Mouse (Mus musculus) mouse trophoblast stem cell (cell line): Measurements from ENCODE around the gene Rnf10.
"Not testable (repeated sequence)": the region's sequence is repeated elsewhere in the genome, so short reads cannot be mapped to it uniquely, and the experiment has no call there.

Source experiments
- in situ Hi-C, 2 experiments: fragments of 300-500 bp; cut with MseI, MboI; formaldehyde crosslinking; loops; 2 replicates in 1 of 2; 3 replicates in 1 of 2; pipeline ENCODE4 v1.15.1; 2025

Gene Rnf10

DNA sequence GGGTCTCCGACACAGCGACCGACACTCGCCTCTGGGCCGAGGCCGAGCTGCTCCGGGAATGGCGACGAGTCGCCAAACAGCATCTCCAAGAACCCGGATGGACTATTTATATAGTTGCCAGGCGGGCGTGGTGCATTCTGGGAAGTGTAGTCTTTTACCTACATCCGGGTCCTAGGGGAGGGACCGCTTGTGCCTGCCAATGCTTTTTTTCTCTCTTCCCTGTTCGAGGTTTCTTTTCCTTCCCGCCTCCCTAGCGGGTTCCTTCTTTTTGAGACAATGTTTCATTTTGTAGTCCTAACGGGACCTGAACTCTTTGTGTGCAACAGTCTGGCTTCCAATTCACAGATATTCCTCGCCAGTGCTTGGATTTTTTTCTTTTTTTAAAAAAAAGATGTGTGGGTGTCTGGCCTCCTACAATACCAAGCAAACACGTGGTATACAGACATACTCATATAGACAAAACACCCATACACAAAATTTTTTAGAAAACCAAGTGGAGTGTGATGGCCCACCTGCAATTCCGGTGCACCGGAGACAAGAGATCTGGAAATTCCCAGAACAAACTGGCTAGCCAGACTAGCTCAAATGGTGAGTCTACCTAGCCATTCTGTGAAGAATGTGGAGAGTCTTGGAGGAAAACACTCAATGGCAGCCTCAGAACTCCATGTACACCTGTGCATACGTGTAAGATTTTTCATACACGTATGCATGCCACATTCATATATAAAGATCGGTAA is at the start of gene Rnf10:
Rnf10 (minus strand) TSS at position 87 of the 737 bp plus-strand sequence.
- in situ Hi-C loops: no loop called here

DNA sequence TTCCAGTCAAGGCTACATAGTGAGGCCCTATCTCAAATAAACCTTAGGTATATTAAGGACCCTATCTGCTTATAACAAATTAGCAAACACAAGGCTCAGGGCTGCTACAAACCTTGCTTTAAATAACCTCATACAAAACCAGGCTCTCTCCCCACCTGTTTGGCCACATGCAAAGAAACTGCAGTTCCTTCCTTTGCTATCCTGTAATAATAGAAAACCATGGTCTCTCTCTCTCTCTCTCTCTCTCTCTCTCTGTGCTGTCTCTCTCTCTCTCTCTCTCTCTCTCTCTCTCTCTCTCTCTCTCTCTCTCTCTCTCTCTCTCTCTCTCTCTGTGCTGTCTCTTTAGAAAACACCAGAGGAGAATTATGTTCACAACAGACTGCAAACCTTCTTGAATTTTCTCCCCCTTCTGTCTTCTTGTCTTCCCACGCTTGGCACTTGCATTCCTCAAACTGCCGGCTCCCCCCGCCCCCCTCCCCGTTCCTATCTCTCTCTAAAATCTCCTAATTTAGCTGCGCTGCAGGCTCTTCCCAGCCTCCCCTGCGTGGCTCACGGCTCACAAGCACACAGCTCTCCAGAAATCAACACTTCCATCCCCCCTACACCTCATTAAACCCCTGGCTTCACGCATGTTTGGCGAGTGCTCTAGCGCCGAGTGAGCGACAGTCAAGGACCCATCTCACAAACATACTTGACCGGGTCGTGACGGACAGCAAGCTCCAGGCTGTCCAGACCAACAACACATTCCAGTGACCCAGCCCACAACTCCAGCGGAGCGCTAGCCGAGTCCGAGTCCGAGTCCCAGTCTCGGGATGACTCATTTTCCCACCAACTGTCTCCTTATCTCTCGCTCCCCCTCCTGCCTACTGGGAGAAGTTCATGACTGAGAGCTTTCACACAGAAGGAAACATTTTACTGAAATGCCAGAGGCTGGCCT is 46.6 kb upstream of the Rnf10 start:
- in situ Hi-C loops: no loop called here

DNA sequence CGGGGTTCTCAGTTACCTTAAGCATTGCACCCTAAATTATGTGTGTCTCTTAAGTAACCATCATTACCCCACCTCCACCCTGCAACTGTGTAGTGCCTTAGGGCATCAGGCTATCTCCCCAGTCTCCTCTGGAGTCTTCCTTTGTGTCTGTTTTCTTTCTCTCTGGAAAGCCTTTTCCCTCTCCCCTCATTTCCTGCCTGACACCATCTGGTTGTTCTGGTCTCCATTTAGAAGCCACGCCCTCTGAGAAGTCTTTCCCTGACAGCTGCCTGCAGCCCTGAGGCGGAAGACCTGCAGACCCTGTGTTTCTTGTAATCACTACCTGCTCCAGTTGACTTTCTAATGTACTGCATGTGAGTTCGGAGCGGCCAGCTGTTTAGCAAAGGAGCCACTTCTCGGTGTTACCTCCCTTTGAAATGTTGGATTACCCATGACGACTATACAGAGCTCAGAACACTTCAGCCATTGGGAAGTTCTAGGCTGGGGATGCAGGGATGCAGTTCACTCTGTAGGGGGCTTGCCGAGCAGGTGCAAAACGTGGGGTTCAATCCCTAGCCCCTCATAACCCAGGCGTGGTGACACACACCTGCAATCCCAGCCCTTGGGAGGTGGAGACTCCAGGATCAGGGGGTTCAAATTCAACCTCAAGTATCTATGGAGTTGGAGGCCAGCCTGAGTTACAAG is 45.1 kb upstream of the Rnf10 start:
- in situ Hi-C loops: no loop called here

DNA sequence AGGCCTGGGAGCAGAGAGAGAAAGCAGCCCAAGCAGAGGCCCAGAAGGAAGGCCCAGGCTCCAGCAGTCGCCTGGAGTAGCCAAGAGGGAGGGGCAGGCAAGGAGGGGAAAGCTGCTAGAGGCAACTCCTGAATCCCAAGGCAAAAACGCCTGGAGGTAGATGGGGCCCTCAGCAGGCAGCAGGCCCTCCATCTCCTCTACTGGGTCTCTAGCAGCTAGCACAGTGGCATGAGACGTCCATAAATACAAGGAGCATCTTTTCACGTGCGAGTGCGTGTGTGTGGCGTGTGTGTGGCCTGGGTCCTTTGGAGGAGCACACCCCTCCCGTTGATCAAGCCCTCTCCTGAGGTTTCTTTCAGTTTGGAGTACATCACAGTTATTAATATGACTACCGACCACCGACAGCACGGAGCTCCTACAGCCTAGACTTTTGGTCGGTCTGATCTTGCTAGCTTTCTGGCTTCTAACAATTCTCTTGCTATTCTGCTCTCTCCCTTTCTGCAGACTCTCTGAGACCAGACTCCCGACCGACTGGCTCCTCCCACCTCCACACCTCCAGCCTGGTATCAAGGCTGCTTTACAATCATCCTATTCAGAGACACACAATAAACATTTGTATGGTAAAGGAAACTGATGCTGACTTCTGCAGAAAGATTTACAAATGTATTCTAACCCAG is 44.4 kb upstream of the Rnf10 start:
- in situ Hi-C loops: no loop called here

DNA sequence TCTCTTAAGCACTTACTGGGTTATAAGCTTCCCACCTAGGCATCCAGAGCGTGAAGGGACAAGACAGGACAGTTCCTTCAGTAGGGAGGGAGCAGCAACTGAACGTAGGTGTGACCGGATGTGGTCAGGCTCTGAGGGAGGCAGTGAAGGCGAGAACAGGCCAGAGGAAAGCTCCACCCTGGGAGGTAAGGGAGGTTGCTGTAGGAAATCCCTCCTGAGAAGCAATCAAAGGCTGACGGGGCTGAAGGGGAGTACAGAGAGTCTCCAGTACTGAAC is 40.9 kb upstream of the Rnf10 start:
- in situ Hi-C loops: no loop called here

DNA sequence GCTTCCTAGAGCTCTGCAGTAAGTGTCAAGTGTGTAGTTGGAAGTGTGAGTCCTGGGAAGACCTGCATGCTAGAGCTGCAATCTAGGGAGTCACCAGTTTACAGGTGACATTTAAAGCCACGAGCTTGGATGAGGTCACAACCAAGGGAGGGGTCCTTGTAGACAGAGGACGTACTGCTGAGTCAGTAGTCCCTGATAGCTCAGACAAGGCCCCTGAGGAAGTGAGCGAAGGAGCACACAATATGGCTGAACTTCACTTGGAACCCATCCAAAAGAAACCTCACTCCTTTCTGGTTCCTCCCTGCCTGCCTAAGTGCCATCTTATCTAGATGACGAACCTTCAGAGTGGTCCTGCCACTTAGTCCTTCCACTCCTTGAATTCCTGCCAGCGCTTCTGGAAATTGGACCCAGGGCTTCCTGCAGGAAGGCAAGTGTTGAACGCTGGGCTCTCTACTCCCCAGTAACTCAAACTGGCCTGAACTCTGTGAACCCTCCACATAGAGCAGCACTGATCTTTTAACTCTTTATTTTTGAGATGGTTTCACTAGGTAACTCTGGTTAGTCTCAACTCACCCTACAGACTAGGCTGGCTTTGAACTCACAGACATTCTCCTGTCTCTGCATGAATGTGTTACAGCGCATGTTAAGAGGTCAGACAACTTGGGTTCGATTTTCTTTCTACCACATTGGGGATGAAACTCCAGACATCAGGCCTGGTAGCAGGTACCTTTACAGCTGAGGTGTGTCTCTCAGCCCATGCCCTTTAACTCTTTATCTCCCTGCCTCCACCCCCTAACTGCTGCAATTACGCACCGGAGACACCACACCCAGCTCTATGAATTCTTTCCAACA is 40.3 kb upstream of the Rnf10 start:
- in situ Hi-C loops: no loop called here

DNA sequence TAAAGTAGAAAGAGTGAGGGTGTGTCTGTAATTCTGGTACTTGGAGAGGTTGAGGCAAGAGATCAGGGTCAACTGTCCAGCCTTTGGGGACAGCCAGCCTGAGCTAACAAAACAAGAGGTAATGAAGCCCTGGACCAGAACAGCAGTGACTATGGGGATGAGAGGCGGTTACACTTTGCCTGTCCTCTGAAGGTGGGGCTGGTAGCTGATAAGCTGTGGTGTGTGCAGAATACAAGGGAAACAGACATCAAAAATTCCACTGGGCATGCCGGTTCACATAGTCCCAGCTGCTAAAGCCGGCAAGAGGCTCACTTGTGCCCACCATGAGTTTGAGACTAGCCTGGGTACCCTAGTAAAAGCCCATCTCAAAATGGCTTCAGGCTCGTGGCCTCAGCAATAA is 39.7 kb upstream of the Rnf10 start:
- in situ Hi-C loops: no loop called here

DNA sequence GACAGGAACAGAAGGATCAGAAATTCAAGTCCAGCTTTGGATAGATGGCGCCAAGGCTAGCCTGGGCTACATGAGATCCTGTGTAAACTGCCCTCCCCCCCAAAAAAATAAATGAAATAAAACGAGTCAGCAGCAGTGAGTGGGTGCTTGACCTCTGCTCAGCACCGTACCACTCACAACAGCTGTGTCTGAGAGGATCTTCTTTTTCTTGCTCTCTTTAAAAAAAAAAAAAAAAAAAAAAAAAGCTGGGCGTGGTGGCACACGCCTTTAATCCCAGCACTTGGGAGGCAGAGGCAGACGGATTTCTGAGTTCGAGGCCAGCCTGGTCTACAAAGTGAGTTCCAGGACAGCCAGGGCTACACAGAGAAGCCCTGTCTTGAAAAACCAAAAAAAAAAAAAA is 29.5 kb upstream of the Rnf10 start:
- in situ Hi-C loops: not testable (repeated sequence)

DNA sequence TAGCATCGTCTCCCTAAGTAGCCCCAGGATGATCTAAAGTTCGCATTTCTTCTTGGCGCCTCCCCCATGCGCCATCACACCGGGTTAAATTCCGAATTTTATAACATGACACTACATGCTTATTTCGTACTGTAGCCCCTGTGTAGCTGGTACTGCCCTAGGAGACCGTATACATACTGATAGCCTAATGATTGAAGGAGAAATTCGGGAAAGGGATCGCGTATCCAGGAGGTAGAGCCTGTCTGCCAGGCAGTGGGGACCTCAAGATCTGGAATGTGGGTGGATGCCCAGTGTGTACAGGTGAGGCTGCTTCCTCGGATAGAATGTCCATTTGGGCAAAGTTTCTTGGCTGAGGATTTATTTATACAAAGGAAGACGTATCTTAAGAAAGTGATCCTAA is 28.9 kb upstream of the Rnf10 start:
- in situ Hi-C loops: no loop called here

DNA sequence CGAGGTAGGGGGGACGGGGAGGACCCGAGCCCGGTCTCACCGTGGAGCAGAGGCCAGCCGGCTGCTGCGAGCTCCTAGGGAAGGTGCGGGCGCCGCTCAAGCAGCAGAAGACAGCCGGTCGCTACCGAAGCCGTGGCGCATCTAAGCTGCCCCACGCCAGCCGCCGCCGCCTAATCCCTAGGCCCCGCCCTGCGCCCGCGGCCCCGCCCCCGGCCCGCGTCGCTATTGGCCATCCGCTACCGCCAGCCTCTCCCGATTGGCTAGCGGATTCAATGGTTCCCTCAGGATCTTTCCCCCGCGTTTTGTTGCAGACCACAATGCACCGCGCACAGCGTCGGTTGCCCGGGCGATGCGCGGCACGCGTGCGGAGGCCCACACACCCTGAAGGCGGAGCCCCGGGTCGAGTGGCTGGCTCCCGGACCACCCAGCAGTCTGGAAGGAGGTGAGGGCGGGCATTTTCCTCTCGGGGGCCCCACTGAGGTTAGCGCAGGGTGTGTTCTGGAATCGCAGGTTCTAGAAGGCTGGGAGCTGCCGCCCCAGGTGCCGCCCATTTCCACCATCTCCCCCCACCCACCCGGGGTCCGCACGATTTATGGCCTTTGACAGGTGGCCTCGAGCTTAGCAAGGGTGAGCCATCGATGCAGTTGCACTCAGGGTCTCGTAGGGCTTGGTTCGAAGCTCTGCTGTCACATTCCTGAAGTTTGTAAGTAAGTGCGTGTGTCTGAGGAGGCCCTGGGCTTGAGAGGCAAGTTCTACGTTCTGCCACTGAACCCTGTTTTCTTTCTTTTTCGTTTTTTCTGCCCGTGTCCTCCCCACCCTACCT is 28.3 kb upstream of the Rnf10 start, which contains the start of gene Dynll1:
Dynll1 (minus strand) TSS at position 208 of the 823 bp plus-strand sequence.
- in situ Hi-C loops: no loop called here

DNA sequence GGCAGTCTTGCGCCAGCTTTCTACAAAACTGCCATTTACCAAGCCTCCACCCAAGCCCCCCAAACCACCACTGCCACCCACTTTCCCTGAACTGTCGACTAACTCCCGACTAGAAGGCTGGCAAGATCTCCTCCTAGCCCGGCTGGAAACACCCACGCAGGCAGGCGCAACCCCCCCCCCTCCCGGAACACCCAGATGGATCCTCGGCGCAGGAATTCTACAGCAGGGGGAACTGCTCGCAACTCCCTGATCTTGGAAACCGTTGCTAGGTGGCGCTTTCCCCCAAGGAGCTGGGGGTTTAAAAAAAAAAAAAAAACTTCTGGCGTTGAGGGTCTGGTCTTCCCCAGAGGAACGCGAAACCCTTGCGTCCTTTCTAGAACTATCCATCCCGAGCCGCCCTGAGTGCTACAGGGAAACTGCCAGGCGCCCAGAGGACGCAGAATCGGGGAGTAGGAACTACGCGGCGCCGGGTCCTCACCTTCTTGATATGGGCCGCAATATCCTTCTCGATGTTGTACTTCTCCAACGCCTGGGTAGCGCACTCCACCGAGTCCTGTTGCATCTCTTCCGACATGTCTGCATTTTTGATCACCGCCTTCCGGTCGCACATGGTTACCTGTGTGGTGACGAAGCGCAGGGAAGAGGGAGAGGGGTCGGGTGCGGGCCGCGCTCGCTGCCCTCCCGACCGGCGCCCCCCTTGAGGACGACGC is 27.5 kb upstream of the Rnf10 start:
- in situ Hi-C loops: no loop called here

DNA sequence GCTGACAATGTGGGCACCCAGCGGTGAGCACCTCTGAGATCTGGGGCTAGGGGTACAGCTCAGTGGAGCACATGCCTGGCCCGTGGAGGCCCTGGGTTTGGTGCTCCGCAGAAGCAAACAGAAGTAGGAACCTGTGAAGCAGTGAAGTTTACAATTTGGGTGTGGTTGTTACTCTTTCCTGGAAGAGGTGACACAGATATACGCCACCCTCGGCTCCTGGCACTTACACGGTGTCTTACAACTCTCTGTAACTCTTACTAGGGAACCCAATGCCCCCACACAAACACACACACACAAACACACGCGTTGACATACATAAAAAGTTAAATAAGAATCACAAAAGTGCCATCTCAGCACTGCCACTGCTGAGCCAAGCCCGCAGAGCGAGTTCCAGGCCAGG is 23.6 kb upstream of the Rnf10 start:
- in situ Hi-C loops: no loop called here

DNA sequence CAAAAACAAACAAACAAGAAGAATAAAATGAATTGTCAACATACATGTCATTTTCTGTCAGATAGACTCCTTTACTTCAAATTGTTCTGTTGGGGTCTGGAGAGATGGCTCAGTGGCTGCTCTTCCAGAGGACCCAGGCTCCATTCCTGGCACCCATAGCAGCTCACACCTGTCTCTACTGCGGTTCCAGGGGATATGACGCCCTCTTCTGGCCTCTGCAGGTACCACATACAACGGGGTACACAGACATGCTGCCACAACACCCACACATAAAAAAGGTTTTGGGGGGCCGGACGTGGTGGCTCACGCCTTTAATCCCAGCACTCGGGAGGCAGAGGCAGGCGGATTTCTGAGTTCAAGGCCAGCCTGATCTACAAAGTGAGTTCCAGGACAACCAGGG is 21.5 kb upstream of the Rnf10 start:
- in situ Hi-C loops: no loop called here

DNA sequence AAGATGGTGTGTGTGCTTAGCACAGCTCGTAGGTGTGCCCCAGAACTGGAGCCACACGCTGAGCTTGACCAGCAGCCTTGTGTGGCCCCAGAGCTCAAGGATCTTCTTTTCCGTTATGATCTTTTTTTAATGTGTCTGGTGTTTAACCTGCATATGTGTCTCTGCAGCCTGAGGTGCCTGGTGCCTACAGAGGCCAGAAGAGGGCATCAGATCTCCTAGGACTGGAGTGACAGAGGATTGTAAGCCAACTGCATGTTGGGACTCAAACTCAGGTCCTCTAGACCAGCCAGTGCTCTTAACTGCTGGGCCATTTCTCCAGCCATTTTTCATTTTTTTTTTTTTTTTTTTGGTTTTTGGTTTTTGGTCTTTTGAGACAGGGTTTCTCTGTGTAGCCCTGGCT is 12.0 kb upstream of the Rnf10 start:
- in situ Hi-C loops: no loop called here

DNA sequence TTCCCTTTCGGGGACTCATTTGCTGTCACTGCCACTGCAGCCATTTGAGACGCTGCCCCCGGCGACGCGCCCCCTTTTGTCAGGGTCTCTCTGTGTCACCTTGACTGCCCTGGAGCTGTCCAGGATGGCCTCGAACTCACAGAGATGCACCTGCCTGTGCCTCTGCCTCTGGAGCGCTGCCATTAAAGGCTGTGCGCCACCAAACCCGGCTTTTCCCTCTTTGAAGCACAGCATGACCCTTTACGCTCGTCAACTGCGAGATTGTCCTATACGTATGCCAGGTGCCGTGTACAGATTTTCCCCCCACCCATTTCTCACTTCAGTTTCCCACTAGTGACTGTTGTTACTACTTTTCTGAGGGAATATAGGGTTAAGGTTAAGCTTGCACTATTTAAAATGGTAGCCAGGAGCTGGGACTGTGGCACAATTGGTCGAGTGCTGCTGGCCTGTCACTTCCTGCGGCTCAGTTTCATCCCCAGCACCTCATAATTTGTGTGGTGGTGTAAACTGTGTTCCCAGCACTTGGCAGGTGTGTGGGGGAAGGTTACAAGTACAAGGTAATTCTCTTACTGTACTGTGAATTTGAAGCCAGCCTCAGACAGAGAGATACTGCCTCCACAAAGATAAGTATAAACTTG is 7.5 kb upstream of the Rnf10 start:
- in situ Hi-C loops: no loop called here

DNA sequence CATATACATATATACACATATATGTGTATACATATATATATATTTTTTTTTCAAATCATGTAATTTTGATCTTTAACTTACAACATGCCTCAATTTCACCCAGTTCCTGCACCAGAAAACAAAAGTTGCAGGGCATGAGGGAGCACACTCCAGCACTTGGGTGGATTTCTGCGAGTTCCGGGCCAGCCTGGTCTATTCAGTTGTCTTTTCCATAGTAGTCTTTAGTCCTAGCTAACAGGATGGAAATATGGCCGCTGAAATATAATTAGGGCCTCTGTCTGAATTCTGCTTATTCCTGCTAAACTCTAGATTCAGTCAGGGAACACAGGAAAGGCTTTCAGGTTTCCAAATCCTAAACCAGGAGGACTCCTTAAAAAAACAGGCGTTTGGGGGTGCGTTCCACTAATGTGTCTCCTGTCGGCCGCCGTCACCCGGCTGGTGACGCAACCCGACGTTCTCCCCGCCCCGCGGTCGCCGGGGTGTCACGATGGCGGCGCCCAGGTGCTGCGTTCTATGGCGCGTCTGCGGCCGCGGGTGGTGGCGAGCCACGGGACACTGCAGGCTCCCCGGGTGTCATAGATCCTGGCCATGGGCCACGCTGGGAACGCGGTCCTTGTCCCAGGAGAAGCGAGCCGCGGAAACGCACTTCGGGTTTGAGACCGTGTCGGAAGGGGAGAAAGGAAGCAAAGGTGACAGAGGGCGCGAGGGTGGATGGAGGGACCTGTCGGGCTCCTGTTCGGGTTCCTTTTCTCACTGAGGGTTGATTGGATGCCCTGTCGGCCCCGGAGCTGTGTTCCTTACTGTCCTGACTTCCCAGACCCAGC is 6.7 kb upstream of the Rnf10 start, which contains the start of gene Coq5:
Coq5 (plus strand) TSS at position 441 of the 824 bp plus-strand sequence.
- in situ Hi-C loops: no loop called here

DNA sequence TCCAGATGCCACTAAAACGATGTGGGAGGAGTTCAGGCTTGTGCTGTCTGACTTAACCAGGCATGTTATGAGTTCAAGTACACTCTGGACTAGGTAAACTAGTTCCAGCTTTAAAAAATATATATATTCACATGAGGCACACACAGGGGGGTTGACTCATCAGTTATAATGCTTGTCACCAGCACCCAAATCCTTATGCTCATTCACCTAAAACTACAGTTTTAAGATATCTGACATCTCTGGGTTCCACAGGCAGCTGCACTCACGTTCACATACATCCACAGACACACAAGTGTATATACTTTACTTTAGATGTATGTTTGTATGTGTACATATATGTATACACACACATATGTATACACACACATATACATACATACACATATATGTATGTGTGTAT is 6.1 kb upstream of the Rnf10 start:
- in situ Hi-C loops: no loop called here

DNA sequence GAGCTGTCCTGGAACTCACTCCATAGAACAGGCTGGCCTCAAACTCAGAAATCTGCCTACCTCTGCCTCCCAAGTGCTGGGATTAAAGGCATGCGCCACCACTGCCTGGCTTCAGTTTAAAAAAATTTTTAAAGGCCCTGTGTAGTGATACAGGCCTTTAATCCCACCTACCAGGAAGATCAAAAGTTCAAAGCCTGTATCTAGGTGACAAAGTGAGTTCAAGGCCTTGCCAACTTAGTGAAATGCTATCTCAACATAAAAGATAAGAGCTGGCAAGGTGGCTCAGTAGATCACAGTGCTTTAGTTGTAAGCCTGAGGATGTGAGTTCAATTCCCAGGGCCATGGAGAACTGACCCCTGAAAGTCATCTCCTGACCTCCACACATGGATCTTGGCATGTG is 5.4 kb upstream of the Rnf10 start:
- in situ Hi-C loops: no loop called here
